Mouse (Mus musculus) intestine, embryonic 15.5 days (tissue): Measurements from ENCODE around the gene Cc2d2a. TPM values are rescaled to one million over a fixed set of nuclear protein-coding genes. Genes with fewer than 3 reads are reported as not detected.

Experiments used
- ATAC-seq: fragments of 200-750 bp; cut with Nextera tagmentation; 2 replicates; pipeline ENCODE4 v1.8.0; 2017; ENCODE audit warnings: moderate TSS enrichment, moderate library complexity
- H3K27ac ChIP-seq: fragments of 300-500 bp; sonication (generic); 2 replicates; pipeline ENCODE4 v1.5.1; 2015; ENCODE audit warnings: mild to moderate bottlenecking, inconsistent platforms
- H3K27me3 ChIP-seq: fragments of 300-500 bp; sonication (generic); replicated peaks from 2 replicates; pipeline ENCODE4 v1.6.1; 2015; ENCODE audit warnings: inconsistent platforms
- H3K36me3 ChIP-seq: fragments of 300-500 bp; sonication (generic); 2 replicates; pipeline ENCODE4 v1.6.1; 2015; ENCODE audit warnings: inconsistent platforms
- H3K4me1 ChIP-seq: fragments of 300-500 bp; sonication (generic); replicated peaks from 2 replicates; pipeline ENCODE4 v1.6.1; 2015; ENCODE audit warnings: inconsistent platforms
- H3K4me2 ChIP-seq: fragments of 300-500 bp; sonication (generic); replicated peaks from 2 replicates; pipeline ENCODE4 v1.6.1; 2015; ENCODE audit warnings: mild to moderate bottlenecking, inconsistent platforms
- H3K4me3 ChIP-seq: fragments of 300-500 bp; sonication (generic); replicated peaks from 2 replicates; pipeline ENCODE4 v1.5.1; 2015; ENCODE audit warnings: inconsistent platforms
- H3K9ac ChIP-seq: fragments of 300-500 bp; sonication (generic); 2 replicates; pipeline ENCODE4 v1.6.1; 2015; ENCODE audit warnings: inconsistent platforms
- H3K9me3 ChIP-seq: fragments of 300-500 bp; sonication (generic); 2 replicates; pipeline ENCODE4 v1.6.1; 2016; ENCODE audit warnings: inconsistent platforms
- WGBS: fragments of 180-500 bp; shearing (Covaris S2); methylation state at CpG from one replicate; pipeline ENCODE4 v1.1.7; 2015; 5-methylcytosine and 5-hydroxymethylcytosine counted together
- polyA plus RNA-seq: library from polyadenylated mRNA; unstranded; fragments of >200 nt; fragmentation: Nextera tagmentation; extraction: Ambion mirVana; gene quantifications from 2 replicates; pipeline ENCODE4 v1.2.1, GENCODE M21; 2015

Cc2d2a gene
- polyA plus RNA-seq, 1 experiment from 2014 or later, result 9.8 TPM

GRCm38 (mm10) chr5:43672177-43672911 lies 10.2 kb downstream of the Cc2d2a start:
- Histone ChIP-seq H3K4me2 (peak overlapping the region; percentile 65), H3K36me3 (0 out of 2 replicates have a peak, but pooled peaks cover 4% of the 10 kb centered on the region), H3K4me1 (0 out of 2 replicates have a peak, but pooled peaks cover 4% of the 10 kb centered on the region), H3K27me3 (no peaks in the 10 kb centered on the region), H3K9ac (peak overlapping the region; percentile 65), H3K4me3 (peak overlapping the region; percentile 54), H3K9me3 (no peaks in the 10 kb centered on the region), H3K27ac (peak overlapping the region; percentile 57)
- peak; percentile 96 for ATAC-seq
- 2% methylated on average over 12 of the region's 12 CpGs for WGBS

- Histone ChIP-seq H3K4me2 (peak overlapping the region; percentile 65), H3K36me3 (0 out of 2 replicates have a peak, but pooled peaks cover 4% of the 10 kb centered on the region), H3K4me3 (peak overlapping the region; percentile 54), H3K27me3 (no peaks in the 10 kb centered on the region), H3K4me1 (0 out of 2 replicates have a peak, but pooled peaks cover 4% of the 10 kb centered on the region), H3K27ac (no peak overlapping the region), H3K9ac (peak overlapping the region; percentile 65), H3K9me3 (no peaks in the 10 kb centered on the region)
- WGBS, result 73% methylated on average over 2 of the region's 2 CpGs
- no peak for ATAC-seq
These were observed 10.9 kb downstream of the Cc2d2a start for GRCm38 (mm10) chr5:43673083-43673482.

- H3K4me2 ChIP-seq, result no peak overlapping the region
- no peak overlapping the region for H3K9ac ChIP-seq
- no peak for ATAC-seq
- no peak overlapping the region for H3K27ac ChIP-seq
- H3K9me3 ChIP-seq, result no peaks in the 10 kb centered on the region
- 93% methylated on average over 5 of the region's 5 CpGs for WGBS
- no peak overlapping the region for H3K4me3 ChIP-seq
- peaks cover 13% of the 10 kb centered on the region; the same call in 1 of the 2 replicates for H3K36me3 ChIP-seq
- no peaks in the 10 kb centered on the region for H3K27me3 ChIP-seq
- H3K4me1 ChIP-seq, result no peaks in the 10 kb centered on the region
These were observed 23.3 kb downstream of the Cc2d2a start for GRCm38 (mm10) chr5:43685466-43685865.

- Histone ChIP-seq H3K27me3 (no peaks in the 10 kb centered on the region), H3K4me1 (no peaks in the 10 kb centered on the region), H3K9me3 (no peaks in the 10 kb centered on the region), H3K36me3 (no peaks in the 10 kb centered on the region; the same call in 1 of the 2 replicates), H3K27ac (no peak overlapping the region), H3K9ac (no peak overlapping the region), H3K4me3 (no peak overlapping the region), H3K4me2 (no peak overlapping the region)
- 78% methylated on average over 4 of the region's 4 CpGs for WGBS
- ATAC-seq, result no peak
These were observed 30.3 kb downstream of the Cc2d2a start for GRCm38 (mm10) chr5:43692489-43692888.

GRCm38 (mm10) chr5:43697133-43697532 lies 35.0 kb downstream of the Cc2d2a start:
- Histone ChIP-seq H3K27ac (no peak overlapping the region), H3K4me2 (no peak overlapping the region), H3K36me3 (peaks cover 2% of the 10 kb centered on the region; the same call in 1 of the 2 replicates), H3K9me3 (no peaks in the 10 kb centered on the region), H3K9ac (no peak overlapping the region), H3K4me3 (no peak overlapping the region), H3K27me3 (no peaks in the 10 kb centered on the region), H3K4me1 (no peaks in the 10 kb centered on the region)
- no peak for ATAC-seq
- WGBS, result 85% methylated on average over 3 of the region's 3 CpGs

- Histone ChIP-seq H3K4me3 (no peak overlapping the region), H3K4me1 (no peaks in the 10 kb centered on the region), H3K4me2 (no peak overlapping the region), H3K27me3 (no peaks in the 10 kb centered on the region), H3K9me3 (no peaks in the 10 kb centered on the region), H3K27ac (no peak overlapping the region), H3K36me3 (peaks cover 6% of the 10 kb centered on the region), H3K9ac (no peak overlapping the region)
- no peak for ATAC-seq
These were observed 37.1 kb downstream of the Cc2d2a start for GRCm38 (mm10) chr5:43699240-43699639.

GRCm38 (mm10) chr5:43721538-43722451 lies 59.6 kb downstream of the Cc2d2a start:
- no peak for ATAC-seq
- Histone ChIP-seq H3K4me1 (no peaks in the 10 kb centered on the region), H3K27ac (no peak overlapping the region), H3K4me2 (no peak overlapping the region), H3K4me3 (no peak overlapping the region), H3K9ac (no peak overlapping the region), H3K9me3 (no peaks in the 10 kb centered on the region), H3K27me3 (no peaks in the 10 kb centered on the region), H3K36me3 (0 out of 2 replicates have a peak, but pooled peaks cover 5% of the 10 kb centered on the region)
- 68% methylated on average over 5 of the region's 5 CpGs for WGBS

GRCm38 (mm10) chr5:43722452-43722783 lies 60.3 kb downstream of the Cc2d2a start:
- Histone ChIP-seq H3K4me1 (no peaks in the 10 kb centered on the region), H3K4me3 (no peak overlapping the region), H3K27me3 (no peaks in the 10 kb centered on the region), H3K4me2 (no peak overlapping the region), H3K36me3 (0 out of 2 replicates have a peak, but pooled peaks cover 5% of the 10 kb centered on the region), H3K9me3 (no peaks in the 10 kb centered on the region), H3K27ac (no peak overlapping the region), H3K9ac (no peak overlapping the region)
- 93% methylated on average over 6 of the region's 6 CpGs for WGBS
- ATAC-seq, result no peak

- Histone ChIP-seq H3K4me2 (no peak overlapping the region), H3K9me3 (no peaks in the 10 kb centered on the region), H3K4me3 (no peak overlapping the region), H3K9ac (no peak overlapping the region), H3K27me3 (no peaks in the 10 kb centered on the region), H3K4me1 (no peaks in the 10 kb centered on the region), H3K27ac (no peak overlapping the region), H3K36me3 (peaks cover 5% of the 10 kb centered on the region; the same call in 1 of the 2 replicates)
- WGBS, result 86% methylated on average over 7 of the region's 7 CpGs
- ATAC-seq, result no peak
These were observed 61.7 kb downstream of the Cc2d2a start for GRCm38 (mm10) chr5:43723830-43724229.

- no peak for ATAC-seq
- H3K9me3 ChIP-seq, result no peaks in the 10 kb centered on the region
- H3K4me2 ChIP-seq, result no peak overlapping the region
- no peak overlapping the region for H3K9ac ChIP-seq
- H3K27me3 ChIP-seq, result no peaks in the 10 kb centered on the region
- peaks cover 3% of the 10 kb centered on the region for H3K36me3 ChIP-seq
- H3K4me3 ChIP-seq, result no peak overlapping the region
- WGBS, result 78% methylated on average over 11 of the region's 11 CpGs
- no peaks in the 10 kb centered on the region for H3K4me1 ChIP-seq
- H3K27ac ChIP-seq, result no peak overlapping the region
These were observed 66.4 kb downstream of the Cc2d2a start for GRCm38 (mm10) chr5:43728375-43729165.

GRCm38 (mm10) chr5:43732381-43732780 lies 70.2 kb downstream of the Cc2d2a start:
- Histone ChIP-seq H3K9ac (no peak overlapping the region), H3K27ac (no peak overlapping the region), H3K4me2 (no peak overlapping the region), H3K4me1 (no peaks in the 10 kb centered on the region), H3K27me3 (no peaks in the 10 kb centered on the region), H3K4me3 (no peak overlapping the region), H3K9me3 (no peaks in the 10 kb centered on the region), H3K36me3 (peaks cover 10% of the 10 kb centered on the region)
- no peak for ATAC-seq
- WGBS, result 83% methylated on average over 8 of the region's 8 CpGs

GRCm38 (mm10) chr5:43744187-43744586 lies 82.0 kb downstream of the Cc2d2a start:
- no peak for ATAC-seq
- H3K27me3 ChIP-seq, result no peaks in the 10 kb centered on the region
- 85% methylated on average over 1 of the region's 1 CpGs for WGBS
- H3K9ac ChIP-seq, result no peak overlapping the region
- no peak overlapping the region for H3K27ac ChIP-seq
- H3K4me1 ChIP-seq, result no peaks in the 10 kb centered on the region
- 0 out of 2 replicates have a peak, but pooled peaks cover 6% of the 10 kb centered on the region for H3K36me3 ChIP-seq
- no peaks in the 10 kb centered on the region for H3K9me3 ChIP-seq
- no peak overlapping the region for H3K4me3 ChIP-seq
- no peak overlapping the region for H3K4me2 ChIP-seq
